Mouse (Mus musculus) liver, embryonic 11.5 days (tissue): Measurements from ENCODE around the gene Max. TPM values are rescaled to one million over a fixed set of nuclear protein-coding genes. Genes with fewer than 3 reads are reported as not detected.
A peak's percentile ranks its signal among the peaks of the same experiment; 100 is the strongest.

Source experiments
- ATAC-seq: fragments of 200-750 bp; cut with Nextera tagmentation; replicated peaks from 2 replicates; pipeline ENCODE4 v1.8.0; 2017; ENCODE audit warnings: moderate number of reproducible peaks, mild to moderate bottlenecking, moderate TSS enrichment, moderate library complexity; ENCODE audit not compliant: low FRiP score
- DNase-seq: peaks from one replicate; pipeline ENCODE4 v3.0.0-alpha.2; 2017; ENCODE audit warnings: low spot score
- H3K27ac ChIP-seq: fragments of 300-500 bp; sonication (generic); 2 replicates; pipeline ENCODE4 v1.5.1; 2014; ENCODE audit warnings: mild to moderate bottlenecking, low read depth, low read length, control low read depth
- H3K27me3 ChIP-seq: fragments of 300-500 bp; sonication (generic); replicated peaks from 2 replicates; pipeline ENCODE4 v1.6.1; 2014; ENCODE audit warnings: low read length, mixed read lengths; ENCODE audit not compliant: control insufficient read depth, insufficient read depth
- H3K36me3 ChIP-seq: fragments of 300-500 bp; sonication (generic); 2 replicates; pipeline ENCODE4 v1.6.1; 2014; ENCODE audit warnings: mild to moderate bottlenecking, low read length, moderate library complexity, mixed read lengths; ENCODE audit not compliant: control insufficient read depth, insufficient read depth
- H3K4me1 ChIP-seq: fragments of 300-500 bp; sonication (generic); replicated peaks from 2 replicates; pipeline ENCODE4 v1.6.1; 2014; ENCODE audit warnings: low read length, mixed read lengths; ENCODE audit not compliant: control insufficient read depth, insufficient read depth
- H3K4me2 ChIP-seq: fragments of 300-500 bp; sonication (generic); 2 replicates; pipeline ENCODE4 v1.6.1; 2014; ENCODE audit warnings: mild to moderate bottlenecking, control low read depth, moderate library complexity
- H3K4me3 ChIP-seq: fragments of 300-500 bp; sonication (generic); 2 replicates; pipeline ENCODE4 v1.5.1; 2014; ENCODE audit warnings: low read depth, low read length, control low read depth
- H3K9ac ChIP-seq: fragments of 300-500 bp; sonication (generic); 2 replicates; pipeline ENCODE4 v1.6.1; 2014; ENCODE audit warnings: low read depth, low read length, control low read depth
- H3K9me3 ChIP-seq: fragments of 300-500 bp; sonication (generic); 2 replicates; pipeline ENCODE4 v1.6.1; 2016; ENCODE audit warnings: low read length, inconsistent platforms, mixed read lengths; ENCODE audit not compliant: control insufficient read depth
- WGBS: fragments of 180-500 bp; shearing (Covaris S2); extraction: QIAGEN DNeasy Blood & Tissue Kit; methylation state at CpG from one replicate; pipeline ENCODE4 v1.1.7; 2014; 5-methylcytosine and 5-hydroxymethylcytosine counted together
- polyA plus RNA-seq: library from polyadenylated mRNA; unstranded; fragments of >200 nt; fragmentation: Nextera tagmentation; extraction: Ambion mirVana; gene quantifications from 2 replicates; pipeline ENCODE4 v1.2.1, GENCODE M21; 2014

Max gene
- polyA plus RNA-seq, 1 experiment from 2014 or later = 17.8 TPM

GRCm38 (mm10) chr12:76894792-76895559 lies 67.0 kb downstream of the Max start:
- Histone ChIP-seq H3K4me1 (no peaks in the 10 kb centered on the region), H3K4me2 (no peak overlapping the region), H3K36me3 (no peaks in the 10 kb centered on the region), H3K4me3 (no peak overlapping the region), H3K9me3 (no peaks in the 10 kb centered on the region), H3K9ac (no peak overlapping the region), H3K27ac (no peak overlapping the region), H3K27me3 (no peaks in the 10 kb centered on the region)
- DNase-seq = no peak
- WGBS = 77% methylated on average over 10 of the region's 10 CpGs
- no peak; the same call in 1 of the 2 replicates for ATAC-seq

GRCm38 (mm10) chr12:76892910-76893695 lies 68.9 kb downstream of the Max start:
- Histone ChIP-seq H3K9me3 (no peaks in the 10 kb centered on the region), H3K27me3 (no peaks in the 10 kb centered on the region), H3K27ac (no peak overlapping the region), H3K4me1 (no peaks in the 10 kb centered on the region), H3K4me3 (no peak overlapping the region), H3K9ac (no peak overlapping the region), H3K4me2 (no peak overlapping the region), H3K36me3 (no peaks in the 10 kb centered on the region)
- DNase-seq (no peak), ATAC-seq (no peak)
- WGBS = 92% methylated on average over 16 of the region's 16 CpGs

- 82% methylated on average over 3 of the region's 3 CpGs for WGBS
- Histone ChIP-seq H3K4me3 (no peak overlapping the region), H3K27me3 (no peaks in the 10 kb centered on the region), H3K9ac (no peak overlapping the region), H3K27ac (no peak overlapping the region), H3K4me1 (no peaks in the 10 kb centered on the region), H3K36me3 (no peaks in the 10 kb centered on the region), H3K9me3 (no peaks in the 10 kb centered on the region), H3K4me2 (no peak overlapping the region)
- DNase-seq = no peak
- ATAC-seq = no peak
These were observed 70.8 kb downstream of the Max start for GRCm38 (mm10) chr12:76891160-76891559.

- WGBS = 86% methylated on average over 11 of the region's 11 CpGs
- H3K4me3 ChIP-seq = no peak overlapping the region
- H3K27me3 ChIP-seq = no peaks in the 10 kb centered on the region
- H3K36me3 ChIP-seq = no peaks in the 10 kb centered on the region
- no peak overlapping the region for H3K4me2 ChIP-seq
- H3K4me1 ChIP-seq = no peaks in the 10 kb centered on the region
- H3K9me3 ChIP-seq = no peaks in the 10 kb centered on the region
- H3K27ac ChIP-seq = no peak overlapping the region
- peak; percentile 34; the same call in 1 of the 2 replicates for ATAC-seq
- no peak overlapping the region for H3K9ac ChIP-seq
- no peak for DNase-seq
These were observed 72.4 kb downstream of the Max start for GRCm38 (mm10) chr12:76889404-76890184.

- no peak overlapping the region for H3K27ac ChIP-seq
- H3K9me3 ChIP-seq = no peaks in the 10 kb centered on the region
- 91% methylated on average over 12 of the region's 12 CpGs for WGBS
- no peaks in the 10 kb centered on the region for H3K36me3 ChIP-seq
- H3K4me1 ChIP-seq = no peaks in the 10 kb centered on the region
- H3K4me3 ChIP-seq = no peak overlapping the region
- H3K9ac ChIP-seq = no peak overlapping the region
- H3K27me3 ChIP-seq = no peaks in the 10 kb centered on the region
- ATAC-seq (no peak), DNase-seq (no peak)
- no peak overlapping the region for H3K4me2 ChIP-seq
These were observed 74.1 kb downstream of the Max start for GRCm38 (mm10) chr12:76887941-76888340.

Other genes starting within 250 kb of the Max start
- 144 and 154 TPM in 2 replicates for gene Churc1, start 196.7 kb downstream of the Max start, polyA plus RNA-seq
- 41.6 and 43.8 TPM in 2 replicates for gene Fntb, start 196.6 kb downstream of the Max start, polyA plus RNA-seq
- gene Gpx2, start 166.6 kb downstream of the Max start, polyA plus RNA-seq = not detected in 2 replicates
- gene Rab15, start 139.3 kb downstream of the Max start, polyA plus RNA-seq = 1.7 and 2.1 TPM in 2 replicates